Mouse (Mus musculus): Measurements from ENCODE around the gene Sct. TPM values are rescaled to one million over a fixed set of nuclear protein-coding genes. Genes with fewer than 3 reads are reported as not detected.

Sct gene
- total RNA-seq, 2 experiments from 2014 or later, result 0.48 TPM; not detected in 1

DNA sequence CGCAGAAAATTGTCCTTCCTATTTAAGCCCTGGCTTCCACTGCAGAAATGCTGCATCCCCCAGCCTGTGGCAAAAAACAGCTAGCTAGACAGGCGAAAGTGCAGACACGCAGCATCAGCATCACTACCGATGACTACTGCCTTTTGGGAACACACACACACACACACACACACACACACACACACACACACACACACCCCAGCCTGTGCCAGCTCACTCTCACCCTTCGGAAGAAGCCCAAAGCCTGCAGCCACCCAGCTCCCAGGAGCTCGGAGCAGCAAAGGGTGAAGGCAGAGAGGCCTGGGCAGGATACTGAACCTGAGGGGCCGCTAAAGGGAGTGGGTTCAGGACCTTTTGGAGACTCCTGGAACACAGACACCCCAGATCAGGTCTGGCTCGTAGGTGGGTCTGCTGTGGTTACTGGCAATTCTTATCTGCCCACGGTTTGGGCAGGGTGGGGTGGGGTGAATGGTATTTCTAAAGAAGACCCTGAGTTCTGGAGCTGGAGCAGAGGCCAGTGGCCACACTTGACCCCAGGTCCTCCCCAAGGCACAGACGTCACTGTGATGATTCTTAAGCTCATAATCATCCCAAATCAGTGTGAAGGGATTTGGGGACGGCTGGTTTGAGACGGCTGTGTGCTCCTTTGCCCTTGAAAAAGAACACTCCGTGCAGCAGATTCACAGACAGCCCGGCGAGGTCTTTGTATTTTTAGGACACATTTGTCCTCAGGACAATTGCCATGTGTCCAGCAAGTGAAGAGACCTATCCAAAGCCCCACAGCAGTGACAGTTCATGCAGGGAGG lies 13.9 kb upstream of the Sct start:
- no peak for DNase-seq
- intact Hi-C loops (cut with DNase I), result no loop called here

DNA sequence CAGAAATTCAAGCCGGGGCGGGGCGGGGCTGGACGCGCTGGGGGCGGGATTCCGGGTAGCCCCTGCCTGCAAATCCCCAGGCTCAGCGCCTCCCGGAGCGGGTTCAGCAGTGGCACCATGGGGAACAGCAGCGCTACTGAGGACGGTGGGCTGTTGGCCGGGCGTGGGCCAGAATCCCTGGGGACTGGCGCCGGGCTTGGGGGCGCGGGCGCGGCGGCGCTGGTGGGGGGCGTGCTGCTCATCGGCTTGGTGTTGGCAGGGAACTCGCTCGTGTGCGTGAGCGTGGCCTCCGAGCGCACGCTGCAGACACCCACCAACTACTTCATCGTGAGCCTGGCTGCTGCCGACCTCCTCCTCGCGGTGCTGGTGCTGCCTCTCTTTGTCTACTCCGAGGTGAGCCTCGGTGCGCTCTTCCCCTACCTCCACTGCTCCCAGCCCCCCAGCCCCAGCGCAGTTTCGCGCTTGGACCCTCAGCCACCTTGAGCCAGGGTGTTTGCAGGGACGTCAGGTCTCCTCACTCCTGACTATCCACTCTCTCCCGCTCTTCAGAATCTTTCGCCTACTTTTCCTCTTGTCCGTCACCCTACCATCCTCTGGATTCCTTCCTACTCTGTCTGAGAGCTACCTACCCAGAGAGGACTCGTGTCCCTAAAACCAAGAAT lies 13.1 kb upstream of the Sct start, which contains the start of gene Drd4:
Drd4 (plus strand) TSS at position 86 of the 662 bp plus-strand sequence.
- intact Hi-C loops (cut with DNase I), result no loop called here
- DNase-seq, result no peak

- intact Hi-C loops (cut with DNase I), result no loop called here
- no peak for DNase-seq
Observed at GRCm38 (mm10) chr7:141288042-141288441, 9.1 kb upstream of the Sct start.

GRCm38 (mm10) chr7:141282756-141283155 lies 3.8 kb upstream of the Sct start:
- intact Hi-C loops (cut with DNase I), result no loop called here

DNA sequence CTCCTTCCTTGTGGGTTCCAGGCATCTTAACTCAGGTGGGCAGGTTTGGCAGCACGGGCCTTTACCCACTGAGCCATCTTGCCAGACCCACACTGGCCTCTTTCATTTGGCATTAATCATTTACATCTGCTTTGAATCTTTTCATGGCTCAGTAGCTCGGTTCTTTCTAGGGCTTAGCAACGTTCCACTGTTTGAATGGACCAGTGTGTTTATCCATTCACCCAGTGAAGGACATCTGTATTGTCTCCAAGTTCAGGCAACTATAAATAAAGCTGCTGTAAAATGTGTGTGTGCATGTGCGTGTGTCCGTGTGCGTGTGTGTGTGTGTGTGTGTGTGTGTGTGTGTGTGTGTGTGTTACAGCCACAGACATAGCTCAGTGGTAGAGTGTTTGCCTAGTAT lies 2.5 kb upstream of the Sct start:
- intact Hi-C loops (cut with DNase I), result no loop called here
- DNase-seq, result no peak

More at GRCm38 (mm10) chr7:141282756-141283155, 3.8 kb upstream of the Sct start:
- no peak for DNase-seq

GRCm38 (mm10) chr7:141277701-141278678 lies 943 bp downstream of the Sct start:
- DNase-seq, result no peak
- intact Hi-C loops (cut with DNase I), result no loop called here

DNA sequence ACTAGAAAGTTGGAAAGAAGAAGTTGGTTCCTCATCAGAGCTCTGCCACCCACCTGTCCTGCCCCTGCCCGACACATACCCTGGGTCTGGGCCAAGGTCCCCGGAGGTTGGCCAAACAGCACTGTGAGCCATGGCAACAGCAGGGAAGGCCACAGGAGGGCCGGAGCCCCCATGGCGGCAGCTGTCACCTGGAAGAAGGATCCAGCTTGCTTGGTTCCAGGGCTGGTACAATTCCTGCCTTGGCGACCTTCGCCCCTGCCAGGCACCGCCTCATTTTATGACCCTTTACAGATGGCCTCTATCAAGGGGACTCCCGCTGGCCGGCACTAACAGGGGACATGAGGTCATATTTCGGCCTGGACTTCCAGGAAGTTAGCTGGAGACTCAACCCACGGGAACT lies 2.4 kb downstream of the Sct start, which contains the start of gene Cdhr5:
Cdhr5 (minus strand) TSS at position 241 of the 400 bp plus-strand sequence.
- DNase-seq, result no peak

GRCm38 (mm10) chr7:141275356-141275755 lies 3.6 kb downstream of the Sct start:
- DNase-seq, result no peak
- intact Hi-C loops (cut with DNase I), result no loop called here

More for the DNA sequence above, 2.4 kb downstream of the Sct start, which contains the start of gene Cdhr5:
- intact Hi-C loops (cut with DNase I), result no loop called here

GRCm38 (mm10) chr7:141270631-141271030 lies 8.3 kb downstream of the Sct start:
- intact Hi-C loops (cut with DNase I), result no loop called here
- DNase-seq, result no peak

DNA sequence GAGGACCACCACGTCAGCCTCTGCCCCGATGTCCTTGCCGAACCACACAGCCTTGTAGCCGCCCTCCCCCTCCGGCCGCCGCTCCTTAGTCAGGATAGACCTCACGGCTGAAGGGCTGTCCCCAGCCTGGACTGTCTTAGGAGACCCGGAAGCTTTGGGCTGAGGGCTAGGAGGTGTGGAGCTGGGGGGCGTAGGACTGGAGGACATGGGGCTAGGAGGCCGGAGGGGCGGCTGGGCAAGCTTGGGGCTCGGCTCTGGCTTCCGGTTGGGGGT lies 9.7 kb downstream of the Sct start:
- DNase-seq, result no peak
- intact Hi-C loops (cut with DNase I), result no loop called here

DNA sequence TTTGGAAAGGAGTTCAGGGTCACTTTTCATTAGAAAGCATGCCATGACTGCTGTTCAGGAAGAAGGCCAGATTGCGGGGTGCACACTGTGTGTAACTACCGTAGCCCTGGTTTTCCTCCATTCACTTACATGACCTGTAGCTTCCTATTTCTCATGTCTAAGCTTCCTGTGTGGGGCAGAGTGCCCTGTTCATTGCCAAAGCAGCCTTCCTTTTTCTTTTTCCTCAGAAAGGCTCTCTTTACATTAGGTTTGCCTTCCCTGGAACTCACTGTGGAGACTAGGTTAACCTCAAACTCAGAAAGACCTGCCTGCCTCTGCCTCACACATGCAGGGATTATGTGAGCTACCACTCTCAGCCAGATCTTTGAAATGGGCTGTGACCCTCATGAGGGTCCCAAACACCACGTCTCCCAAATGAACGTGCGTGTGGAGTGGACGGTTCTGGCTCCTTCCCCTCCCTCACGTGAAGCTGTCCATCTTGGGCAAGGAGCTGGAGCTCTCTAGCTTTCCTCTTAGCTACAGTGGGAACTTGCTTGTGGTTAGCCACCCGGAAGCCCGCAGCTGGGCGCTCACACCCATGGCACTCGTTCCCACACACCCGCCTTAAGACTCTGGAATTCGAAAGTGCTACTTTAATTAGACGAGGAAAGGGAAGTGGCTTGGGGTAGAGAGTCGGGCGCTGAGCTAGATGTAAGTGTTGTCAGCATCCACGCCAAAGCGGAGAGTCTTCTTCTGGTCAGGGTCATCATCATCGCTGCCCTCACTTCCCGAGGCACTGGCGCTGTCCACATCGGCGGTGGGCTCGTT lies 10.3 kb downstream of the Sct start:
- intact Hi-C loops (cut with DNase I), result no loop called here
- DNase-seq, result no peak

DNA sequence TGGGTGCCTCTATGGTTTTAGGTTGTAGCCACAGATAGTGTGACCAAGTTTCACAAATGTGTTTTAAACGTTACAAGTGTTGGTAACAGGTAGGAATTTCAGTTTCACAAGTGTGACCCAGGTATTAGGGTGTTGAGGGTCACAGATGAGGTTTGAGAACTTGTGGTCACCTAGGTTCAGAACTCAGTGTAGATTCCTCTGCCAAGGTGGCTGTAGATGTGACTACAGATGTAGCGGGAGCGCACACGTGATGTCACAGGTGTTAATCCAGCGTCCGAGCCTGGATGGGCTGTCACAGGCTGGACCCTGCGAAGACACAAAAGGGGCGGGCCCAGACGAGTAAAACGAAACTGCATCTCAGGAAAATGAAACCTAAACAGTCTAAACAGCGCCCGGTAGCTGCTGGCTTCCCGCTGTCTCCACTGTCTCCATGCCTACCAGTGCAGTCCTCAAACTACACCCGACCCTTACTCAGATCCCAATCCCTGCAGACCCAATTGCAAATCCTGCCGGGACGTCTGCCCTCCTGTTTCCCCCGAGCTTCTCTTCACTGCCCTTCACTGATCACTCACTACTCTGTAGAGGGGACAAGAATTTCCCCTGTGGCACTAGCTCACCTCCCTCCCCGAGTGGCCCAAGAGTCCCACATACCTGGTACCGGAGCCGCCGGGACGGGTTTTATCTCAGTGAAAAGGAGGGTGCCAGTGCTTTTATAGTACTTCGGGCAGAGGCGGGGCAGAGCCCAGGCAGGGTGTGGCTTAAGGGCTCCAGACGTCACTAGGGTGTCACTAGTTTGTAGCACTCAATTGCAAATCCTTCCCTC lies 13.0 kb downstream of the Sct start, which contains the start of gene Irf7:
Irf7 (minus strand) TSS at position 743 of the 823 bp plus-strand sequence.
- intact Hi-C loops (cut with DNase I), result loop anchor here (1.0 kb wide), 1 partner anchor 97 kb away; no protein-coding TSS in a partner anchor
- peak; percentile 63 to 71 for DNase-seq

DNA sequence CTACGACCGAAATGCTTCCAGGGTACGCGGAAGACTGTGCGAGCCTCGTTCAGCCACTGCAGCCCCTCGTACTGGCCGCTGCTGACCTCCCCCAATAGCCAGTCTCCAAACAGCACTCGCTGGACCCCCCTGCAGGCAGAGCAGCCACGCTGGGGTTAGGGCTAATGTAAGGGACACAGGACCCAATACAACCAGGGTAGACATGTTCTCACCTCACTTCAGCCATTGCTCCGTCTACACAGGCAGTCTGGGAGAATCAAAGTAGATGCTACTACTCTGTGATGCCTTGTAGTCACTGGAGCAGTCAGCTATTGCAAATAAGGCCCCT lies 13.6 kb downstream of the Sct start:
- intact Hi-C loops (cut with DNase I), result loop anchor here (1.0 kb wide), 1 partner anchor 98 kb away; no protein-coding TSS in a partner anchor
- DNase-seq, result no peak

DNA sequence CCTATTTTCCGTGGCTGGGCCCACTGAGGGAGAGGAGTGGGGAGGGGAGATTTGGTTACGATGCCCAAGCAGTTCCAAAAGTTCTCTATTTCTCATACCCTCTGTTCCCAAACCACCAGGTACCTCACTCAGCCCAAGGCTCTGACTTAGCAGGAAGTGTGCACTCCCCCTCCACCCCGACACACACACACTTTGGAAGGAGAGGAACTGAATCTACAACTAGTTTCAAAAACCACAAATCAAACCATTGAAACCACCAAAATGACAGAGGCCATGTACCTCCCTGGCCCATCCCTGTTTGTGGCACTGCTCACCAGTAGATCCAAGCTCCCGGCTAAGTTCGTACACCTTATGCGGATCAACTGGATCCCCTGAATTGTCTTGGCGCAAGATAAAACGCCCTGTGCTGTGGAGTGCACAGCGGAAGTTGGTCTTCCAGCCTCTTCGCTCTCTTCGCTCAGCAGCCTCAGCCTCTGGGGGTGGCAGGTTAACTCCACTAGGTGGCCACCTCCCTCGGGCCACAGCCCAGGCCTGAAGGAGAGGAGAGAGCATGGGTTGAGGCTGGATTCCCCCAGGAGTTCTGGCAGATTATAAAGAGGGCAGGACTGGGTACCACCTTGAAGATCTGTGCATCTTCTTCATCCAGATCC lies 14.0 kb downstream of the Sct start:
- DNase-seq, result peak; percentile 35 to 49
- intact Hi-C loops (cut with DNase I), result loop anchor here (1.0 kb wide), 1 partner anchor 98 kb away; no protein-coding TSS in a partner anchor

- intact Hi-C loops (cut with DNase I), result no loop called here
- no peak for DNase-seq
Observed at GRCm38 (mm10) chr7:141264041-141264700, 14.8 kb downstream of the Sct start.

GRCm38 (mm10) chr7:141263640-141264039 lies 15.3 kb downstream of the Sct start:
- intact Hi-C loops (cut with DNase I), result no loop called here
- no peak for DNase-seq

- DNase-seq, result no peak
- intact Hi-C loops (cut with DNase I), result no loop called here
Observed at GRCm38 (mm10) chr7:141261480-141261879, 17.5 kb downstream of the Sct start.

- intact Hi-C loops (cut with DNase I), result no loop called here
- no peak for DNase-seq
Observed at GRCm38 (mm10) chr7:141256159-141256558, 22.8 kb downstream of the Sct start.

Data from heart, postnatal 10 days (tissue).